Mouse (Mus musculus): ENCODE measurements at regions not wholly inside any gene's neighbourhood (a gene's known extent, or its start where the extent isn't known, plus 50 kb on each side); places are given as distances from the start of the nearest gene placed in this dataset.

DNA sequence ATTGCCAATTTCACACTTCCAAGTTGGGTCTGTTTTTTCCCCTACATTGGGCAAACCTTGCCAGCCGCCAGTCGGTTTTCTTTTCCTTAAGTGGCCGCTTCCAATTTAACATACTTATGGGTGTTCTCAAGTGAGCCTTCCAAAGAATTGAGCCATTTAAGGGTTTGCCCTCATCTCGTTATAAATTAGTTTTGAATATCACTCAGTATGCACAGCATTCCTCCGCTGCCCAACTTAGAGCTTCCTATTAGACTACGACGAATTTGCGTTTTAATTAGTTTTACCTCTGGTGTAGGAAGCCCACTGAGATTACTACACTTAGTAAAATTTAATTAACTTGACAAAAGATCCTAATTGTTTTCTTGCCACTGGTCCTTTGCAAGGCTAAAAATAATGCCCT, 209.9 kb downstream of the Cdh11 start:
- DNase-seq (ENCODE audit: low read depth, low spot score) = no peak

DNA sequence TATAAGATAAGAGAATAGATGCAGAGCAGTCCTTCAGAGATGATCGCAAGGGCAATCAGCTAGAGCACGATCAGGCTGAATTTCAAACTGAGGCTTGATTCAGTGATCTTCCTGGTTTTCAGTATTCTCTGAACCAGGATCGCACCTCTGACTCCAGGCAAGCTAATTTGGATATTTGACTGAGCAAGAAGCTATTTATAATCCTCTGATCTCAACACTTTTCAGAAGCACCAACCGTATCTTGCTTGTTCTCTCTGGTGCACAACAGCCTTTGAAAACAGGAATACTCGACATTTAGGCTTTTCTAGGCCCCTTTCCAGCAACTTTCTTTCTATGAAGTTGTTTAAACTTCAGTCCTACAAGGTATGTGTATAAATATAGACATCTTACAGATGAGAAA, 217.7 kb downstream of the Cdh11 start:
- DNase-seq (ENCODE audit: low read depth, low spot score) = no peak

DNA sequence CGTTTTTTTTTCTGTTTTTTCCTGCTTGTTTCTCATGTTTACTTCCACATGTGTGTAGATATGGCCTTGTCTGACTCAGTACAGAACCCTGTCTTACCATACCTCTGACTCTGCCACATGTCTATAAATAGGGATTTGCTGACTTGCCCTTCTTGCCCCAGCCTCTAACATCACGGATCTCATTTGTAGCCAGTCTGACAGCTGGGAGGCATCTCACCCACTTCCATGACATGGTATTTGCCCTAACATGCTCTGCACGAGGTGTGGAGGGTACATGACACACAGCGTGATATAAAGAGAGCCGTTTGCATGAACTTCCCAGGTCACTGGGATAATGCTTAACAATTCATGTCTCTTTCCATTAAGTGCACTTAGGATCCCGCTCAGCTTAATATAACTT, 231.2 kb downstream of the Cdh11 start:
- no peak for DNase-seq (ENCODE audit: low read depth, low spot score)

DNA sequence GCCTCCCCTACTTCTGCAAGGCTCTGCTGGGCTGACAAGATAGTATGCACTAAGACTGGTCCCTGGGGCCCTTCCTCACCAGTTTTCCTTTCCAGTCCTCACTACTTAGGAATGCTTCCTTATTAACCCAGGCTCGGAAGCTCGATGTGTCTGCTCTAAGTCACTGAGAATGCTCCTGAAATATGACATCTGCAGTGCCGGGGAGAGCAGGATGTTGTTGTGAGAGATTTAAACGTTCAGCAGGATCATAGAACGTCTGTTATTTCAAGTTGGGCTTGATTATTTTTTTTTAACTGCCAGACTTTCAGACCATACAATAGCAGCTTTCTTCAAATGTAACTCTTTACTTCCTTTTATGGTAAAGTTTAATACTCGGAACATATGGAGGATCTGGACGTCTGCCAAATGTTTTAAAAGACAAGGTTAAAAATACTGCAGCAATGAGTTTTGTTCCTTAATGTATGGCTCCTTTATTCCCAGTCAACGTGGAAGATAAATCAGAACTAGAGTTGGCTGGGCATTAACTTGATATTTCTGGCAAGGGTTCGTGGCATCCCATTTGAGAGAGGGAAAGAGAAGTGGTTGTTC, 232.0 kb downstream of the Cdh11 start:
- DNase-seq (ENCODE audit: low read depth, low spot score) = peak; percentile 32

- DNase-seq (ENCODE audit: low read depth, low spot score) = no peak
Observed at GRCm38 (mm10) chr8:102538886-102539285, 246.6 kb downstream of the Cdh11 start.

DNA sequence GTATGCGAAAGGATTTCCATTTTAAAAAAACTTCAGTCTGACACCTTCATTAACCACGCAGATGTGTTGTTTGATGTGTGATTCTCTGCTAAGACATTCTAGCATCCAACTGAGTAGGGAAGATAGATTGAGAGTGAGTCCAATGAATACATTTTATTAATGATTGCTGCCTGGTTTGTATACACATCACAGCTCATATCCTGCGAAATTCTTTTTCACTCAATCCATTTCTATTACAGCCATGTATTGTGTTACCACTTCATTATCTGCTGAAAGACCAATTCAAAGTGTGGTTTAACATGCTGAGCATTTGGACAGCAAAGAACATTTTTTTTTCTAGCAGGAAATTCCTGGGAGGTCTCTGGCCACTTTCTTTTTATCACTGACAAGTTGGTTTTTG, 247.4 kb downstream of the Cdh11 start:
- no peak for DNase-seq (ENCODE audit: low read depth, low spot score)

DNA sequence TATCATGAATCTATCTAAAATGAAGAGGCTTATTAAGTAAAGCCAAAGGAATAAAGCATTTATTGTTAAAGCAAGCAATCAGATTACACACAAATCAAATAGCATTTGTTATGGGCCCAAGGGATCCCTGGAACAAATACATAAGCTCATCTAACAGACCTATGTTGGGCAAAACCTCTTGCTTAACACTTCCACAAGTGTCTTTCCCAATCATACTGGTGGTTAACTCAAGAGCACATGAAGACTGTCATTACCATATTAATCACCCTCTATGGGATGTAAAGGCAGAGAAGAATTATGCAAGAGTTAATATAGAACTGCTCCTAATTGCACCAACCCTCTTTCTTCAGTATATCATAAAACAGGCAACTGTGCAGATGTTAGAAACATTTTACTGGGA, 267.0 kb downstream of the Cdh11 start:
- no peak for DNase-seq (ENCODE audit: low read depth, low spot score)

- DNase-seq (ENCODE audit: low read depth, low spot score) = peak; percentile 62
Observed at GRCm38 (mm10) chr8:102515748-102516147, 269.7 kb downstream of the Cdh11 start.

DNA sequence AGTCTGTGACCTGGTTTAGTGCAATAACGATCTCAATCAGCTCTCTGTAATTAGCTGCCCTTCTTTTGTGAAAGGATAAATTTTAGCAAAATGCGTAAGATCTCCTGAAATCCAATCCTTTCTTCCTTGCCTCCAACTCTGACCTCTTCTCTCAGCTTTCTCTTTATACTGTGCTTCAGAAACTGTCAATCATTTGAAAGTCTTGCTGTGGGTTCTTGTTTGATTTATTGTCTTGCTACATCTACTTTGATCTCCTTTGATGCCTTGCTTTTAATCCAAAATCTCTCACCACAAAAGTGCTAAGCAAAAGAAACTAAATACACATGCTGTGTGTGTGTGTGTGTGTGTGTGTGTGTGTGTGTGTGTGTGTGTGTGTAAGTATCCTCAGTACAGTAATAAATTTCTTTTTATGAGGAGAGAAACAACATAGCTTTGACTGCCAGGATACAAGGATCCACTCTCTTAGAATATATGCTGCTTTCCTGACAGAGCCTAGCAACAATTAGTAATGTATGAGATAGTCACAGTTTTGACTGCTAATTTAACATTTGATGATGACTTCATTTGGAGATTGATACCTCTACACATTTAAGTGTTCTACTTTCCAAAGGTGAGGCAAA, 270.5 kb downstream of the Cdh11 start:
- no peak for DNase-seq (ENCODE audit: low read depth, low spot score)

DNA sequence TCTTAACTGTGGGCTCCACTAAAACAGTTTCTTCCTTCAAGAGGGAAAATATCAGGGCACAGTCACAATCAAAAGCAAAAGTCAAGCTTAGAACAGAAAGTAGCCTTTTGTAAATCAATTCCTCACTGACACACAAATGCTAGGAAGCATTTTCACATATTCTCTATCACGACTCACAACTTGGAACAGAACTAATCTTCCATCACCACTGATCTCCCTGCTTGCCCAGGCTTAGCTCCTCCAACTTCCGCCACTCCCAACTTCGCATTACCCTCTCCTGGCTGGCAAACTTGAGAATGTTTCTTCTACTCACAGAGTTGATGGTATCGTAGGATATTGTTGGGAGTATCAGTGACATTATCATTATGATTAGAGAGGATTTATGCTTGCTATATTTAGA, 284.7 kb downstream of the Cdh11 start:
- DNase-seq (ENCODE audit: low read depth, low spot score) = peak; percentile 91

GRCm38 (mm10) chr8:102500202-102500601, 285.2 kb downstream of the Cdh11 start:
- DNase-seq (ENCODE audit: low read depth, low spot score) = peak; percentile 83

DNA sequence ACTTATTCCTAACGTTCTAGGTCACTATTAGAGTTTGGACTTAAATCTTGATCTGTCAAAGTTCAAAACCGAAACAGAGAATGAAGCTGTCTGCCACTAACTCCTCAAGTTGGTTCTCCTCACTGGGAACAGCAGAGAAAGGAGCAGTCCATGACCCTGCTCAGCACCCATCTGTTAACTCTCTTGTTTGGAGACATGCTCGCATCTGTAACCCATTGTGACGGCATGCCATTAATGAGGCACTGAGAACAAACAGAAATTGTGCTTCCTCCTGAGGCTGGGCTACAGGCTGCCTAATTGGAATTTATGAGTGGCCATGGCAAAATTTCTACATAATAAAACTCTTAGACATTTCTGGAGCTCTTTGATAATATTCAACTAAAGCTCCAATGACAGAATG, 286.4 kb downstream of the Cdh11 start:
- DNase-seq (ENCODE audit: low read depth, low spot score) = peak; percentile 9

DNA sequence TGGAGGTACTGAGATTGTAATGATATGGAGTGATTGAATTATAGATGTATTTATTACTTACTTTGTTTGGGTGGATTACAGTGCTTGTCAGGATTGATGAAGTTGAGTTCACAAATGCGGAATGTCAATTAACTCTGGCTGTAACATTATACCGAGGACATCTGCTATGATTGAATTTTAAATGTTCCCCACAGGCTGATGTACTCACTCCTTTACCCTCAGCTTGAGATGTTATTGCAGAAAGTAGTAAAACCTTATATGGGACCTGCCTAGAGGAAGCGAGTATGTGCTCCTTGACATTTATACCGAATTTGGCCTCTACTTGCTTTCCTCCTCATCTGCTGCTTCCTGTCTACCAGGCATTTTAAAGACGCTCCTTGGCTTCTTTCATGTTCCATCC, 288.3 kb downstream of the Cdh11 start:
- DNase-seq (ENCODE audit: low read depth, low spot score) = no peak

- no peak for DNase-seq (ENCODE audit: low read depth, low spot score)
Observed at GRCm38 (mm10) chr8:102496698-102497097, 288.7 kb downstream of the Cdh11 start.

DNA sequence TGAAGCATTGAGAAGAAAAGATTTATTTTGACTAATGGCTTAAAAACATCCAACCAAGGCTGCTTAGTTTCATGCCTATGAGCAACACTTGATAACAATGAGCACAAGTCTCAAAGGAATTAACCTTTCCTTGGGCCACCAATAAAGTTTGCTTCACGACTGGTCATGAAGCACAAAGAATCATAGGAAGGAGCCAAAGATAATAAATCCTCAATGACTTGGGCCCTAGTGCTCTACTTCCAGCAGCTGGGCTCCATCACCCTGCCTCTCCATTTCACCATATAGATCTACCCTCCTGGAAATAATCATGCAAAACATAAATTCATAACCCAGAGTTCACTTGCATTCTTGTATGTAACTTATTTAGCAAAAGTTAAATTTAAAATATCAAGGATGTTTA, 289.4 kb downstream of the Cdh11 start:
- no peak for DNase-seq (ENCODE audit: low read depth, low spot score)

DNA sequence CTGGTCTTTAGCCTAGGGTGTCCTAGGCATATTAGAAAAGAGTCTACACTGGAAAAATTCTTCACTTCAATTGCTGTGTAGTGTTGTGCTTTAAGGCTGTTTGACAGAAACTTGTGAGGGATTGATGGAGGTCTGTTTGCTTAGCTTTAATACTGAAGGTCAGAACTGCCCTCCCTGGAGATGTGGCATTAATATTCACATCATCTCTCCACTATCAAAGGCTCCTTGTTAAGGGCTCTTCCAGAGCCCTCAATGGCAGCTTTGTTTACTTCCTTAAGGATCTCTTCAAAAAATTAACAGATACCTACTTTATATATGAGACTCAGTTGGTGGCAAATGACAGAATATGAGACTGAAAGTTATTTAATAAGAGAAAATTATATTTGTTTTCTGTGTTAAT, 294.4 kb downstream of the Cdh11 start:
- no peak for DNase-seq (ENCODE audit: low read depth, low spot score)

DNA sequence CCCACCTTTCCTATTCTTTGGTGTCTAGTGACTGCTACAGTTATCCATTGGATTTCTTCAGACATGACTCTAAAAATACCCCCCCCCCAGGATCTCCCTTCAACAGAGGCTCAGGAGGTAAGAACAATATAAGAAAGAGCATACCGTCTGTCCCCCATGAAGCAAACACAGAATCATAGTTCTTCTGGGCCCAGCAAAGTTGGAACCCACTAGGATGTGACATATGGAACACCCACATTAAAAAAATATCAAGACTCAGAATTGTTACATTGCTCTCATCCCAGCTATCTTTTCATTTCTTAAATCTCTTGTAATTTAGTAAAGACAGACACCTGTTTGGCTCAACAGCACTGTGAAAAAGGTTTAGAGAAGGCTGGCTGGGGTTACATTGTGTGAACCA, 297.2 kb downstream of the Cdh11 start:
- no peak for DNase-seq (ENCODE audit: low read depth, low spot score)

DNA sequence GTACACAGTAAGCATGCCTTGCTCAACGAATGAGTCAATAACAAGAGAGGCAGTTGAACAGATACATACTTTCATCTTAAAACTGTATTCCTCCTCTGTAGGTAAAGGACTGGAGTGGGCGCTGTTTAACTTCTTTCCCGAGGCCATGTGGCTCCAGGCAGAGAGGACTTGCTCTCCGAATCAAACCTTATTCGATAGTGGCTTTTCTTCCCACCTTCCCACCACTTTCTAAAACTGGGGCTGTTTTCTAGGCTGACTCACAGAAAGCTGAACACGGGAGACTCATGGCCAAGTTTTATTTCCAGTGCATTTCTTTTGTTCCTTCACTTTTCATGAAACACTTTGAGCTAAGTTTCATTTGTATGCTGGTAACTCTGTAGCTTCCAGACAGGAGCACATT, 297.6 kb downstream of the Cdh11 start:
- DNase-seq (ENCODE audit: low read depth, low spot score) = no peak

- no peak for DNase-seq (ENCODE audit: low read depth, low spot score)
Observed at GRCm38 (mm10) chr8:102475166-102475802, 310.2 kb downstream of the Cdh11 start.

DNA sequence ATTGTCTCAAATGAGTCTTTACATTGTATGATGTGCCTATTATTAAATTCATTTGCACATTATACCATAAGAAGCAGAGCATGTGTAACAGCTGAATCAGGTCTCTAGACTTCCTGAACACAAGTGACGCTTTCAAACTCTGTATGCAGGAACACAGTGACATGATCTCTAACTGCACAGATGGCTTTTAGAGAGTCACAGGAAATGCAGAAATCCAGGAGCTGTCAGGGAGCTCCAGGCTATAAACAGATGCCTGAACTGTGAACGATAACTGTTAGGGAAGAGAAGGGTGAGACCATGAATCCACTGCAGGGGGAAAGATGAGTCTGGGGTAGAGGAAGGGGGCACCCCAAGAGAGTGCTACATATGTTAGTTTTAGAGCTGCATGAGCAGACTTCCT, 311.2 kb downstream of the Cdh11 start:
- DNase-seq (ENCODE audit: low read depth, low spot score) = no peak

- no peak for DNase-seq (ENCODE audit: low read depth, low spot score)
Observed at GRCm38 (mm10) chr8:102471352-102471751, 314.1 kb downstream of the Cdh11 start.

GRCm38 (mm10) chr8:102462601-102463000, 322.8 kb downstream of the Cdh11 start:
- DNase-seq (ENCODE audit: low read depth, low spot score) = no peak

DNA sequence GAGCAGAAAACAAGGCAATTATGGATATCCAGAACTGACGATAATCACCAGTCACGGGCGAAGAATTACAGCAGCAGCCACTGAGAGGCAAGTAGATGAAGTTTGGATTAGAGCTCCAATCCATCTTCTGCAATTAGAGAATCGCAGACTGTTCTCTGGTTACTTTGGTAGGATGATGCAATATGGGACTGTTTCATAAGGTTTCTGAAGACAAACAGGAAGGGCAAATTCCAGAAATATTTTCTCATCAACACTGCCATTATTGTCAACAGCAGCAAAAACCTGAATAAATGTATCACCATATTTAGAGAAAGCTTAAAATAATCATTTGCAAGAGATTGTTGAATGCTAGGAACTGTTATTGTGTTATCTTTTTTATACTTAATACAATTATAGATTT, 342.4 kb downstream of the Cdh11 start:
- DNase-seq (ENCODE audit: low read depth, low spot score) = peak; percentile 31

Measured in 3T3-L1 (cell line).